In the genomic region with DNA sequence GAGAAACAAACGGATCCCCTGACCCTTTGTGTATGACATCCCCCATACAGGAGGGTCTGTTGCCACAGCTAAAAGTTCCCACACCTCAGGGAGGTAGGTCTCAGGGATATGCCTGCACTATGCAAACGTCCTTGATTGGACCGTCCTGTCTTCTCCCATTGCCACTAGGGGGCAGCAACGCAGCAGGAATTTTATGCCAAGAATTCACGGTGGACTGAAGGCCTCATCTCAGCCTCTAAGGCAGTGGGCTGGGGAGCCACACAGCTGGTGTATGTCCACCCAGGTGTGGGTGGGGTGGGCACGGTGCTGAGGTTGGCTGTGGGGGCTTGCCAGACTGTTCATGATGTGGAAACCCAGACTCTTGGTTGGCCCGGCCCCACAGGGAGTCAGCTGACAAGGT, we compare ENCODE assay signal across 8 mouse cellular contexts. TPM values are rescaled to one million over a fixed set of nuclear protein-coding genes. Genes with fewer than 3 reads are reported as not detected.
DNase-seq lines count a peak whose midpoint lies in the region; ATAC-seq lines count a peak whose summit lies in the region.

No protein-coding gene starts in this region.

- H3K9me3 ChIP-seq in hindbrain, embryonic 14.5 days (ENCODE audit: control insufficient read depth, low read length): no peaks in the 10 kb centered on the region

- H3K4me1 ChIP-seq in hindbrain, embryonic 14.5 days (replicated peaks; ENCODE audit: control insufficient read depth, insufficient read depth, low read length): no peaks in the 10 kb centered on the region; the same call in none of the 2 replicates

- no peak overlapping the region for H3K9ac ChIP-seq in hindbrain, embryonic 14.5 days

- ATAC-seq in hindbrain, embryonic 14.5 days (ENCODE audit: low FRiP score): peak; percentile 73; the same call in 1 of the 2 replicates

- 13% methylated on average over 7 of the region's 7 CpGs for WGBS in hindbrain, embryonic 14.5 days

- H3K36me3 ChIP-seq in hindbrain, embryonic 14.5 days (replicated peaks; ENCODE audit: control insufficient read depth, insufficient read depth): peaks cover 46% of the 10 kb centered on the region

- no peak overlapping the region for H3K4me2 ChIP-seq in hindbrain, embryonic 14.5 days (replicated peaks)

- H3K4me3 ChIP-seq in hindbrain, embryonic 14.5 days (replicated peaks; ENCODE audit: low read length): no peak overlapping the region

- no peaks in the 10 kb centered on the region for H3K27me3 ChIP-seq in hindbrain, embryonic 14.5 days (ENCODE audit: control insufficient read depth, insufficient read depth, low read length)

- H3K27ac ChIP-seq in hindbrain, embryonic 14.5 days: no peak overlapping the region

- peak; percentile 95 for DNase-seq in NIH3T3 (ENCODE audit: low read depth)
- peak; percentile 96 to 98 for DNase-seq in cerebellum, postnatal 14 days
- DNase-seq in frontal cortex, postnatal 36 days (ENCODE audit: low spot score in 2 of 2): peak; percentile 93 to 95
- DNase-seq in hindbrain, embryonic 14.5 days (ENCODE audit: low spot score): peak; percentile 97
- DNase-seq in layer of hippocampus, postnatal 14 days (ENCODE audit: low spot score in 2 of 2): peak; percentile 91 to 93
- peak; percentile 93 for DNase-seq in lung, postnatal 10 days
- DNase-seq in retina, adult 2 months (ENCODE audit: low read depth, low spot score): peak; percentile 78
- DNase-seq in thymus, postnatal 25 days: peak; percentile 91

RNA-seq across cellular contexts. Expression of a gene that starts 27.4 kb away (rescaled TPM):
- polyA plus RNA-seq in hindbrain, embryonic 14.5 days (2014; fragmentation: Nextera tagmentation; extraction: Ambion mirVana): 22.4 and 27.9 TPM in 2 replicates
- total RNA-seq in layer of hippocampus, postnatal 14 days (2021): 10 to 100 TPM; 61.2 to 63.8 TPM

RNA-seq across cellular contexts. Expression of a gene that starts 31.2 kb away (rescaled TPM):
- polyA plus RNA-seq in hindbrain, embryonic 14.5 days (2014; fragmentation: Nextera tagmentation; extraction: Ambion mirVana): 59.5 and 61.7 TPM in 2 replicates
- 10 to 100 TPM; 35.9 to 41.0 TPM for total RNA-seq in layer of hippocampus, postnatal 14 days (2021)
